Comparison of ENCODE assay signal across 11 mouse cellular contexts in genomic region chr4:118542510-118543157, GRCm38 (mm10). TPM values are rescaled to one million over a fixed set of nuclear protein-coding genes. Genes with fewer than 3 reads are reported as not detected.
DNase-seq lines count a peak whose midpoint lies in the region; ATAC-seq and TF ChIP-seq lines count a peak whose summit lies in the region.
"Had no signal": no experiment of that assay in that cellular context is flagged by ENCODE, and none has a peak within 500 bp of the region (broad histone marks: within the 10 kb centered on the region; RNA-seq: fewer than 3 reads in every experiment).

No protein-coding gene starts in this region.

- H3K27ac ChIP-seq in layer of hippocampus, adult 2 months, result peak overlapping the region; percentile 78
- peak overlapping the region; percentile 79 for H3K27ac ChIP-seq in cortical plate, adult 2 months (ENCODE audit: insufficient read depth, low read length)
- no peak overlapping the region for H3K27ac ChIP-seq in liver, embryonic 12.5 days

- TF ChIP-seq POLR2A in cortical plate, adult 2 months (IDR thresholded peaks at IDR 0.05; ENCODE audit: extremely low read depth, insufficient read depth, low read length), result peak; percentile 47; the same call in 1 of the 2 replicates

- no peaks in the 10 kb centered on the region for H3K36me3 ChIP-seq in liver, embryonic 12.5 days

- TF ChIP-seq CTCF in layer of hippocampus, adult 2 months (conservative IDR thresholded peaks at IDR 0.05), result no peak
- TF ChIP-seq CTCF in cortical plate, adult 2 months (IDR thresholded peaks at IDR 0.05; ENCODE audit: extremely low read depth, insufficient read depth, low read length), result no peak

- peak; percentile 3 for DNase-seq in cerebellum, adult 9-10 months
- no peak for DNase-seq in layer of hippocampus, adult 2 months (ENCODE audit: low spot score in 2 of 2)
- DNase-seq in layer of hippocampus, postnatal 25 days (ENCODE audit: extremely low spot score in 1 of 2, low spot score in 1 of 2), result no peak
- no peak for DNase-seq in embryo, embryonic 10 days (ENCODE audit: low spot score)
- DNase-seq: adrenal gland, adult 8-10 months; gastrocnemius, postnatal 25 days had no signal

- no peak for ATAC-seq in cerebellum, adult (ENCODE audit: insufficient number of reproducible peaks, low FRiP score, low TSS enrichment)
- no peak for ATAC-seq in liver, embryonic 12.5 days
- no peak for ATAC-seq in megakaryocyte-erythroid progenitor cell, adult 5-6 weeks (replicated peaks; ENCODE audit: low FRiP score, low TSS enrichment, poor library complexity, severe bottlenecking)

- H3K4me2 ChIP-seq in liver, embryonic 12.5 days, result peak overlapping the region; percentile 66

- H3K9me3 ChIP-seq in liver, embryonic 12.5 days (replicated peaks), result 0 out of 2 replicates have a peak, but pooled peaks cover 2% of the 10 kb centered on the region

- H3K27me3 ChIP-seq in liver, embryonic 12.5 days (replicated peaks), result peaks cover 25% of the 10 kb centered on the region; the same call in 1 of the 2 replicates

- peak overlapping the region; percentile 33 for H3K4me3 ChIP-seq in layer of hippocampus, adult 2 months
- H3K4me3 ChIP-seq in cortical plate, adult 2 months (ENCODE audit: insufficient read depth, low read length), result peak overlapping the region; percentile 22
- H3K4me3 ChIP-seq in liver, embryonic 12.5 days, result peak overlapping the region; percentile 43

- H3K9ac ChIP-seq in liver, embryonic 12.5 days, result 0 out of 2 replicates have a peak overlapping the region, but pooled peaks have one; percentile 9

- WGBS in liver, embryonic 12.5 days (ENCODE audit: insufficient replicate concordance), result 36% methylated on average over 9 of the region's 9 CpGs

- H3K4me1 ChIP-seq in cortical plate, adult 2 months (ENCODE audit: control insufficient read depth, insufficient read depth, low read length), result no peaks in the 10 kb centered on the region
- H3K4me1 ChIP-seq in liver, embryonic 12.5 days, result peaks cover 18% of the 10 kb centered on the region

RNA-seq across cellular contexts. Expression of gene Tmem125, which starts 1.2 kb away (rescaled TPM):
- total RNA-seq in layer of hippocampus, adult 2 months (2021), result 1 to 10 TPM; 5.7 to 6.1 TPM
- total RNA-seq in layer of hippocampus, postnatal 25 days (2021), result 10 to 100 TPM; 10.4 to 12.3 TPM
- polyA plus RNA-seq in cortical plate, adult 2 months (2012; rRNA removed), result 23.7 and 27.7 TPM in 2 replicates
- 0.23 and 0.54 TPM in 2 replicates for polyA plus RNA-seq in liver, embryonic 12.5 days (2016; fragmentation: Nextera tagmentation; extraction: Ambion mirVana)
- not detected in 2 replicates for total RNA-seq in megakaryocyte-erythroid progenitor cell, adult 5-6 weeks (2014; fragmentation: Nextera tagmentation)
- not detected in 2 replicates for total RNA-seq in megakaryocyte-erythroid progenitor cell, adult 5-6 weeks (2017)
- total RNA-seq: adrenal gland, adult 8-10 months; gastrocnemius, postnatal 25 days had no signal

RNA-seq across cellular contexts. Expression of gene 2610528J11Rik, which starts 15.8 kb away (rescaled TPM):
- total RNA-seq in layer of hippocampus, adult 2 months (2021), result not detected
- not detected for total RNA-seq in layer of hippocampus, postnatal 25 days (2021)
- polyA plus RNA-seq in cortical plate, adult 2 months (2012; rRNA removed), result 0.19 TPM in 1 of 2 replicates, not detected in the other
- 4.5 and 4.9 TPM in 2 replicates for polyA plus RNA-seq in liver, embryonic 12.5 days (2016; fragmentation: Nextera tagmentation; extraction: Ambion mirVana)
- total RNA-seq in megakaryocyte-erythroid progenitor cell, adult 5-6 weeks (2014; fragmentation: Nextera tagmentation), result not detected in 2 replicates
- not detected in 2 replicates for total RNA-seq in megakaryocyte-erythroid progenitor cell, adult 5-6 weeks (2017)
- total RNA-seq: adrenal gland, adult 8-10 months; gastrocnemius, postnatal 25 days; left cerebral cortex, postnatal 36 days had no signal

RNA-seq across cellular contexts. Expression of gene Tie1, which starts 52.8 kb away (rescaled TPM):
- total RNA-seq in layer of hippocampus, adult 2 months (2021), result 1 to 10 TPM; 7.0 to 9.3 TPM
- total RNA-seq in layer of hippocampus, postnatal 25 days (2021), result 1 to 10 TPM; 7.0 to 8.1 TPM
- 12.8 and 13.2 TPM in 2 replicates for polyA plus RNA-seq in cortical plate, adult 2 months (2012; rRNA removed)
- polyA plus RNA-seq in liver, embryonic 12.5 days (2016; fragmentation: Nextera tagmentation; extraction: Ambion mirVana), result 11.0 and 11.3 TPM in 2 replicates
- total RNA-seq in megakaryocyte-erythroid progenitor cell, adult 5-6 weeks (2014; fragmentation: Nextera tagmentation), result 0.99 TPM in 1 of 2 replicates, not detected in the other
- total RNA-seq in megakaryocyte-erythroid progenitor cell, adult 5-6 weeks (2017), result 1.3 and 2.5 TPM in 2 replicates

Comparison
In these comparisons a context has a peak if more than half of its experiments do, and no peak if none do; other contexts are left out.
1. RNA of gene Tmem125, which starts 1.2 kb away (total RNA-seq): 10.4 to 12.3 TPM in layer of hippocampus, postnatal 25 days and 5.7 to 6.1 TPM in layer of hippocampus, adult 2 months; not detected in megakaryocyte-erythroid progenitor cell, adult 5-6 weeks; every median in the first group is over 4 times any median in the second.
2. Peak in every context shown above with its lines, with median percentiles within 50 percentile points of each other: H3K4me3 ChIP-seq.